Mouse (Mus musculus) heart, embryonic 12.5 days (tissue): ENCODE measurements around the gene 4931428F04Rik. TPM values are rescaled to one million over a fixed set of nuclear protein-coding genes. Genes with fewer than 3 reads are reported as not detected.

Experiments used
- ATAC-seq: fragments of 200-750 bp; cut with Nextera tagmentation; 2 replicates; pipeline ENCODE4 v1.8.0; 2017; ENCODE audit warnings: moderate TSS enrichment, moderate library complexity; ENCODE audit not compliant: insufficient number of reproducible peaks, low FRiP score
- H3K27ac ChIP-seq: fragments of 300-500 bp; sonication (generic); 2 replicates; pipeline ENCODE4 v1.5.1; 2016; ENCODE audit warnings: mild to moderate bottlenecking, moderate library complexity; ENCODE audit not compliant: poor library complexity, severe bottlenecking
- H3K27me3 ChIP-seq: fragments of 300-500 bp; sonication (generic); replicated peaks from 2 replicates; pipeline ENCODE4 v1.6.1; 2016; ENCODE audit warnings: mild to moderate bottlenecking, moderate library complexity
- H3K36me3 ChIP-seq: fragments of 300-500 bp; sonication (generic); 2 replicates; pipeline ENCODE4 v1.6.1; 2016; ENCODE audit warnings: mild to moderate bottlenecking, moderate library complexity
- H3K4me1 ChIP-seq: fragments of 300-500 bp; sonication (generic); replicated peaks from 2 replicates; pipeline ENCODE4 v1.6.1; 2016; ENCODE audit warnings: mild to moderate bottlenecking
- H3K4me2 ChIP-seq: fragments of 300-500 bp; sonication (generic); 2 replicates; pipeline ENCODE4 v1.6.1; 2016; ENCODE audit warnings: mild to moderate bottlenecking, moderate library complexity
- H3K4me3 ChIP-seq: fragments of 300-500 bp; sonication (generic); 2 replicates; pipeline ENCODE4 v1.5.1; 2016; ENCODE audit warnings: mild to moderate bottlenecking
- H3K9ac ChIP-seq: fragments of 300-500 bp; sonication (generic); 2 replicates; pipeline ENCODE4 v1.6.1; 2016; ENCODE audit warnings: mild to moderate bottlenecking, moderate library complexity
- H3K9me3 ChIP-seq: fragments of 300-500 bp; sonication (generic); replicated peaks from 2 replicates; pipeline ENCODE4 v1.6.1; 2016; ENCODE audit warnings: mild to moderate bottlenecking, moderate library complexity
- WGBS: fragments of 180-500 bp; shearing (Covaris S2); methylation state at CpG from one replicate; pipeline ENCODE4 v1.1.7; 2016; 5-methylcytosine and 5-hydroxymethylcytosine counted together
- polyA plus RNA-seq: library from polyadenylated mRNA; unstranded; fragments of >200 nt; fragmentation: Nextera tagmentation; extraction: Ambion mirVana; gene quantifications from 2 replicates; pipeline ENCODE4 v1.2.1, GENCODE M21; 2016

Gene 4931428F04Rik
- polyA plus RNA-seq, 1 experiment from 2014 or later = 8.1 TPM

GRCm38 (mm10) chr8:105306146-105306691, 16.6 kb upstream of the 4931428F04Rik start:
- Histone ChIP-seq H3K9me3 (no peaks in the 10 kb centered on the region), H3K27me3 (no peaks in the 10 kb centered on the region), H3K4me1 (peaks cover 36% of the 10 kb centered on the region), H3K9ac (peak overlapping the region; percentile 69), H3K4me2 (peak overlapping the region; percentile 82), H3K36me3 (peaks cover 71% of the 10 kb centered on the region), H3K27ac (peak overlapping the region; percentile 49), H3K4me3 (peak overlapping the region; percentile 46)
- WGBS = 50% methylated on average over 5 of the region's 5 CpGs
- ATAC-seq = peak; percentile 19

GRCm38 (mm10) chr8:105305211-105306145, 15.8 kb upstream of the 4931428F04Rik start, which contains the start of gene Elmo3:
Gene Elmo3 (plus strand): TSS chr8:105305601.
- peak within 1 kb of the TSS; percentile 46 for H3K4me3 ChIP-seq
- no peaks in the 10 kb centered on the region for H3K9me3 ChIP-seq
- ATAC-seq = peak; percentile 59
- H3K36me3 ChIP-seq = peaks cover 75% of the 10 kb centered on the region
- H3K4me1 ChIP-seq = peaks cover 36% of the 10 kb centered on the region
- WGBS = 6% methylated on average over 29 of the region's 30 CpGs
- H3K27ac ChIP-seq = peak within 1 kb of the TSS; percentile 53
- peak within 1 kb of the TSS; percentile 69 for H3K9ac ChIP-seq
- H3K4me2 ChIP-seq = peak within 1 kb of the TSS; percentile 82
- H3K27me3 ChIP-seq = no peaks in the 10 kb centered on the region

DNA sequence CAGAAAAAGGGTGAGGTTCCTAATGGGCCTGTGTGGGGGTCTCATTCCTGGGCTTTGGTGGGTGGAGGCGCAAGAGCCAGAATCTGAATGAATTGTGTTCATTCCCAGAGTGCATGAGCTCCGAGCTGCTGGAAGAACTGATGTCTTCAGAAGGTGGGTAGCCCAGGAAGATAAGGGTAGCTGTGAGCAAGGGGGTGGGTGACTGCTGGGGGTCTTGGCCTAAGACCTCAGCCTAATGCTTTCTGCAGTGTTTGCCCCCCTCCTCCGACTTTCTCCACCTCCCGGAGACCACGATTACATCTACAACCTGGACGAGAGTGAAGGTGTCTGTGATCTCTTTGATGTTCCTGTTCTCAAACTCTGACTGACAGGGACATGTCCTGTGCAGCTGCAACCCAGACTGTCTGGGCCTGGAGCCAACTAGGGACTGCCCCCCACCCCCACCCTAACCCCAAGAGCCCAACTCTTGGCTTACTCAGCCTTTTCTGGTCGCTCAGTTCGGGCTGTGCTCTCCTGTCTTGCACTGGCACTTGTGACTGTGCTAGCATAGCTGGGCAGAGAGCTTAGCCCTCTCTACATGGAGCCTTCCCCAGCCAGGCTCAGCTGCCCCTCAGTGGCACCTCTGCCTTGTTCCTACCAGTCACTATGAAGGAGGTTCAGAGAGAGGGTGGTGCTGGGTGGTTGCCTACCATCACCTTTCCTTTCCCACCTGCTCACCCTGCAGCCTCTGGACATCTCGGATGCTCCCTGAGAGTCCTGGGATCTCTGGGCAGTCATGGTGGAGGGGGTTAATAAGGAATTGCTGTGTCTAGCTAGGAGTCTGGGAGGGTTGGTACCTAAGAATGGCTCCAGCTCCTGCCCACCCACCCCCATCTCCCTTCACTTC, 14.9 kb upstream of the 4931428F04Rik start:
- H3K27me3 ChIP-seq = no peaks in the 10 kb centered on the region
- H3K4me3 ChIP-seq = no peak overlapping the region
- peak; percentile 18; the same call in 1 of the 2 replicates for ATAC-seq
- H3K4me1 ChIP-seq = peaks cover 40% of the 10 kb centered on the region
- peaks cover 76% of the 10 kb centered on the region for H3K36me3 ChIP-seq
- no peaks in the 10 kb centered on the region for H3K9me3 ChIP-seq
- no peak overlapping the region for H3K4me2 ChIP-seq
- 0 out of 2 replicates have a peak overlapping the region, but pooled peaks have one; percentile 3 for H3K9ac ChIP-seq
- H3K27ac ChIP-seq = peak overlapping the region; percentile 53; the same call in 1 of the 2 replicates
- 52% methylated on average over 9 of the region's 9 CpGs for WGBS

DNA sequence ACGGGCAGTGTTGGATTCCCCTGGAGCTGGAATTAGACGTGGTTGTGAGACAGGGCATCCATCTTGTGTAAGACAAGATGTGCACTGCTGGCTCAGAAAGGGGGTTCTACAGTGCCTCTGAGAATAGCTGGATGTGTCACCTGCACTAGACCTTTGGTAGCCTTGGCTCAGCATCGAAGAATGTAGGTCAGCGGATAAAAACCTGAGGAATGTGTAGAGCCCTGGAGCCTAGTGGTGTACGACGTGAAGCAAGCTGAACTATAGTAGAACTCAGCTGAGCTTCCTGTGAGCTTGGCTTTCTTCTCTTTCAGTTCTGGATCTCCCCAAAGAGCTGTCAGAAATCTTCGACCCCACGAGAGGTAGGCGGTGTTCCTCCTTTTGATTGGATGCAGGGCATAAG, 14.2 kb upstream of the 4931428F04Rik start:
- Histone ChIP-seq H3K36me3 (peaks cover 76% of the 10 kb centered on the region), H3K9ac (no peak overlapping the region), H3K4me3 (no peak overlapping the region), H3K27ac (peak overlapping the region; percentile 53; the same call in 1 of the 2 replicates), H3K4me1 (peaks cover 44% of the 10 kb centered on the region), H3K27me3 (no peaks in the 10 kb centered on the region), H3K4me2 (no peak overlapping the region), H3K9me3 (no peaks in the 10 kb centered on the region)
- 70% methylated on average over 9 of the region's 9 CpGs for WGBS
- no peak for ATAC-seq

GRCm38 (mm10) chr8:105303396-105303795, 13.7 kb upstream of the 4931428F04Rik start:
- ATAC-seq = no peak
- Histone ChIP-seq H3K27ac (no peak overlapping the region), H3K4me1 (peaks cover 49% of the 10 kb centered on the region), H3K9me3 (no peaks in the 10 kb centered on the region), H3K4me3 (no peak overlapping the region), H3K4me2 (no peak overlapping the region), H3K27me3 (no peaks in the 10 kb centered on the region), H3K36me3 (peaks cover 76% of the 10 kb centered on the region), H3K9ac (no peak overlapping the region)
- WGBS = 86% methylated on average over 8 of the region's 8 CpGs

GRCm38 (mm10) chr8:105299962-105300361, 10.3 kb upstream of the 4931428F04Rik start:
- 0 out of 2 replicates have a peak, but pooled peaks have one; percentile 58 for ATAC-seq
- Histone ChIP-seq H3K9ac (no peak overlapping the region), H3K9me3 (no peaks in the 10 kb centered on the region), H3K36me3 (peaks cover 60% of the 10 kb centered on the region), H3K4me2 (peak overlapping the region; percentile 22), H3K4me3 (no peak overlapping the region), H3K27ac (no peak overlapping the region), H3K4me1 (peaks cover 43% of the 10 kb centered on the region), H3K27me3 (no peaks in the 10 kb centered on the region)
- 76% methylated on average over 8 of the region's 8 CpGs for WGBS

DNA sequence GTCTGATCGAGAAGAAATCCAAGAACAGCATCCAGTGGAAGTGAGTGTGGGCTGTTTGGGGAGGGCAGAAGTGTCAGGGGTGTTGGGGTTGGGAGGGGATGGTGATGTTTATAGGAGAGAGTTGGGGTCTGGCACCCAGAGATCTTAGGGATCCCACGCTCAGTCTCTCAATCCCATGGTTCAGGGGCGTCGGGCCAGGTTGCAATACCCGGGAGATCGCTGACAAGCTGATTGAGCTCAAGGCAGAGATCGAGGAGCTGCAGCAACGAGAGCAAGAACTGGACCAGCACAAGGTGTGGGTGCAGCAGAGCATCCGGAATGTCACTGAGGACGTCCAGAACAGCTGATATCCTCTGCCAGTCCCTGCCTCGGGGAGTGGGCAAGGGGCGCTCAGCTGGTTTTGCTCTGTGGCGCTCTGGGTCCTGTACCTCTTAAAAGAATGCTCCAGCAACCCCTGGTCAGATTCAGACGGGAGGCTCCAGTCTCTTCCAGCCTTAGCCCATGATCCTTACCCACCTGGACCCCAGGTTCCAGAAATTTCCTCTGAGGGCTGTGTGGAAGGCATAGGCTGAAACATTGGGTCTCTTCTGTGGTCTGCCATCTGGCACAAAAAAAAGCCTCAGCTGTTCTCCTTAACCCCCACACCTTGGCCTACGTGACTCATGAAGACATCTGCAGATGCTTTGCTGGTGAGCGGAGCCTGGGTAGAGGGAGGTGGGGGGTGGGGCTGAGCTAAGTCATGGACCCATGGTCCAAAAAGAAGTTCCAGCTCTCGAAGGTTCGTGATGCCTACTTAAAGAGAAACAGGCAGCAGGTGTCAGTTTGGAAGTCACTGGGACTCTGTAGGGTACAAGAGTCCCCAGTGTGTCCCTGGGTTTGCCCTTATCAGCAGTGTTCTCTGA, 8.9 kb upstream of the 4931428F04Rik start:
- Histone ChIP-seq H3K27me3 (peaks cover 4% of the 10 kb centered on the region), H3K27ac (no peak overlapping the region), H3K36me3 (peaks cover 47% of the 10 kb centered on the region), H3K4me1 (peaks cover 33% of the 10 kb centered on the region), H3K4me3 (peak overlapping the region; percentile 87), H3K4me2 (peak overlapping the region; percentile 84), H3K9me3 (no peaks in the 10 kb centered on the region), H3K9ac (peak overlapping the region; percentile 90)
- 42% methylated on average over 18 of the region's 18 CpGs for WGBS
- no peak for ATAC-seq

GRCm38 (mm10) chr8:105297511-105298192, 8.0 kb upstream of the 4931428F04Rik start, which contains the start of gene E2f4:
Gene E2f4 (plus strand): TSS chr8:105297663.
- Histone ChIP-seq H3K4me2 (peak within 1 kb of the TSS; percentile 84), H3K4me3 (peak within 1 kb of the TSS; percentile 87), H3K9ac (peak within 1 kb of the TSS; percentile 90), H3K4me1 (peaks cover 31% of the 10 kb centered on the region), H3K27me3 (peaks cover 14% of the 10 kb centered on the region), H3K36me3 (peaks cover 38% of the 10 kb centered on the region), H3K9me3 (no peaks in the 10 kb centered on the region), H3K27ac (peak within 1 kb of the TSS; percentile 59)
- WGBS = 0% methylated on average over 53 of the region's 58 CpGs
- peak; percentile 86 for ATAC-seq

DNA sequence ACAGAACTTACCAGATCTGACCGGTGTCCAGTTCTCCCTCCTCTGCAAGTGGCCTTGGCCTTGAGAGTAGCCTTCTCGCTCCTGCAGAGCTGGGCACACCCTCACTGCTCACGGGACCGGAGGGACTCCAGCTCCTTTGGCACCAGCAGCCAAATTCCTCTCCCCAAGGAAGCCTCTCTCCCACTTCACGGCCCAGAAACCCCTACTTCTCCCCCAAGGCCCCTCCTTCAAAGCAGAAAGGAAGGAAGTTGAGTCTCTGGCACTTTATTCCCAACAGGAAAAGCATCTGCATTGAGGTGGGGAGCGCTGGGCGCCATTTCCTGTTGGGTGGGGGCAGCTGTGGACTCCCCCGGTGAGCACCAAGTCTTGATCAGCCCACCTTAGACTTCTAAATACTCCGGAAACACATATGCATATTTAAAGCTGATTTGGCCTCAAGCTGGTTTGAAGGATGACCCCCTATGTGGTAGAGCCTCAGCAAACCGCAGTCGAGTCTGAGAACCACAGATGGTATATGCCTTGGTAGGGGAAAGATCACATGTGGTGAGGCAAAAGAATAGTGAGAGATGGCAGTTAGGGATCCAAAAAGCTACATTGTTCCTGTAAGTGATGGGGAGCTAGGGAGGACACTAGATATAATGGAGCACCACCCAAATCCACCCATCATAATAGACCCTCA, 6.4 kb upstream of the 4931428F04Rik start, which contains the start of gene Exoc3l:
TSS of gene Exoc3l (minus strand) at position 207 of the 679 bp plus-strand sequence.
- no peak for ATAC-seq
- 36% methylated on average over 11 of the region's 11 CpGs for WGBS
- H3K27me3 ChIP-seq = peaks cover 18% of the 10 kb centered on the region
- peak within 1 kb of the TSS; percentile 58; the same call in 1 of the 2 replicates for H3K9ac ChIP-seq
- peak within 1 kb of the TSS; percentile 48 for H3K27ac ChIP-seq
- peak within 1 kb of the TSS; percentile 87 for H3K4me3 ChIP-seq
- peaks cover 31% of the 10 kb centered on the region for H3K4me1 ChIP-seq
- peak within 1 kb of the TSS; percentile 84 for H3K4me2 ChIP-seq
- no peaks in the 10 kb centered on the region for H3K9me3 ChIP-seq
- H3K36me3 ChIP-seq = peaks cover 24% of the 10 kb centered on the region
